Mouse (Mus musculus) neural tube, embryonic 15.5 days (tissue): Measurements from ENCODE around the gene Sfrp2. TPM values are rescaled to one million over a fixed set of nuclear protein-coding genes. Genes with fewer than 3 reads are reported as not detected.

Experiments
- ATAC-seq: fragments of 200-750 bp; cut with Nextera tagmentation; 2 replicates; pipeline ENCODE4 v1.8.0; 2017; ENCODE audit warnings: mild to moderate bottlenecking, moderate TSS enrichment, moderate library complexity; ENCODE audit not compliant: low FRiP score
- H3K27ac ChIP-seq: fragments of 300-500 bp; sonication (generic); replicated peaks from 2 replicates; pipeline ENCODE4 v1.5.1; 2015; ENCODE audit warnings: mild to moderate bottlenecking, inconsistent platforms
- H3K27me3 ChIP-seq: fragments of 300-500 bp; sonication (generic); replicated peaks from 2 replicates; pipeline ENCODE4 v1.6.1; 2015; ENCODE audit warnings: inconsistent platforms
- H3K36me3 ChIP-seq: fragments of 300-500 bp; sonication (generic); 2 replicates; pipeline ENCODE4 v1.6.1; 2015; ENCODE audit warnings: inconsistent platforms
- H3K4me1 ChIP-seq: fragments of 300-500 bp; sonication (generic); 2 replicates; pipeline ENCODE4 v1.6.1; 2015; ENCODE audit warnings: inconsistent platforms
- H3K4me2 ChIP-seq: fragments of 300-500 bp; sonication (generic); 2 replicates; pipeline ENCODE4 v1.6.1; 2015; ENCODE audit warnings: inconsistent platforms, mild to moderate bottlenecking, moderate library complexity
- H3K4me3 ChIP-seq: fragments of 300-500 bp; sonication (generic); replicated peaks from 2 replicates; pipeline ENCODE4 v1.5.1; 2015; ENCODE audit warnings: mild to moderate bottlenecking, inconsistent platforms
- H3K9ac ChIP-seq: fragments of 300-500 bp; sonication (generic); replicated peaks from 2 replicates; pipeline ENCODE4 v1.6.1; 2015; ENCODE audit warnings: mild to moderate bottlenecking, inconsistent platforms
- H3K9me3 ChIP-seq: fragments of 300-500 bp; sonication (generic); replicated peaks from 2 replicates; pipeline ENCODE4 v1.6.1; 2016; ENCODE audit warnings: inconsistent platforms
- WGBS: fragments of 180-500 bp; shearing (Covaris S2); methylation state at CpG from one replicate; pipeline ENCODE4 v1.1.7; 2015; ENCODE audit warnings: mixed read lengths; 5-methylcytosine and 5-hydroxymethylcytosine counted together
- polyA plus RNA-seq: library from polyadenylated mRNA; unstranded; fragments of >200 nt; fragmentation: Nextera tagmentation; extraction: Ambion mirVana; gene quantifications from 2 replicates; pipeline ENCODE4 v1.2.1, GENCODE M21; 2015

Sfrp2 gene
- polyA plus RNA-seq, 1 experiment from 2014 or later, result 70.1 TPM

- WGBS, result 83% methylated on average over 9 of the region's 9 CpGs
- no peak overlapping the region for H3K4me2 ChIP-seq
- H3K4me1 ChIP-seq, result no peaks in the 10 kb centered on the region
- H3K9me3 ChIP-seq, result no peaks in the 10 kb centered on the region
- H3K36me3 ChIP-seq, result peaks cover 3% of the 10 kb centered on the region; the same call in 1 of the 2 replicates
- no peak overlapping the region for H3K4me3 ChIP-seq
- ATAC-seq, result no peak
- no peak overlapping the region for H3K27ac ChIP-seq
- no peak overlapping the region for H3K9ac ChIP-seq
- no peaks in the 10 kb centered on the region for H3K27me3 ChIP-seq
These were observed 9.3 kb downstream of the Sfrp2 start for GRCm38 (mm10) chr3:83775403-83775802.

- 89% methylated on average over 10 of the region's 10 CpGs for WGBS
These were observed 15.5 kb downstream of the Sfrp2 start for GRCm38 (mm10) chr3:83781460-83782222.

GRCm38 (mm10) chr3:83783716-83784469, 17.8 kb downstream of the Sfrp2 start:
- Histone ChIP-seq H3K9ac (no peak overlapping the region), H3K4me1 (peaks cover 13% of the 10 kb centered on the region), H3K27me3 (peaks cover 9% of the 10 kb centered on the region; the same call in 1 of the 2 replicates), H3K27ac (peak overlapping the region; percentile 37; the same call in 1 of the 2 replicates), H3K4me3 (no peak overlapping the region), H3K9me3 (no peaks in the 10 kb centered on the region), H3K4me2 (0 out of 2 replicates have a peak overlapping the region, but pooled peaks have one; percentile 5), H3K36me3 (no peaks in the 10 kb centered on the region)
- WGBS, result 13% methylated on average over 11 of the region's 11 CpGs
- peak; percentile 46; the same call in 1 of the 2 replicates for ATAC-seq

More at GRCm38 (mm10) chr3:83781460-83782222, 15.5 kb downstream of the Sfrp2 start:
- no peaks in the 10 kb centered on the region for H3K36me3 ChIP-seq
- ATAC-seq, result no peak
- peaks cover 13% of the 10 kb centered on the region for H3K4me1 ChIP-seq
- no peak overlapping the region for H3K9ac ChIP-seq
- no peak overlapping the region for H3K27ac ChIP-seq
- no peak overlapping the region for H3K4me3 ChIP-seq
- H3K4me2 ChIP-seq, result no peak overlapping the region
- no peaks in the 10 kb centered on the region for H3K9me3 ChIP-seq
- H3K27me3 ChIP-seq, result 0 out of 2 replicates have a peak, but pooled peaks cover 3% of the 10 kb centered on the region

GRCm38 (mm10) chr3:83784726-83785125, 18.6 kb downstream of the Sfrp2 start:
- no peak overlapping the region for H3K9ac ChIP-seq
- H3K36me3 ChIP-seq, result no peaks in the 10 kb centered on the region
- peaks cover 9% of the 10 kb centered on the region; the same call in 1 of the 2 replicates for H3K27me3 ChIP-seq
- no peak overlapping the region for H3K27ac ChIP-seq
- H3K4me1 ChIP-seq, result peaks cover 18% of the 10 kb centered on the region
- no peak overlapping the region for H3K4me3 ChIP-seq
- no peak overlapping the region for H3K4me2 ChIP-seq
- no peak for ATAC-seq
- 56% methylated on average over 3 of the region's 3 CpGs for WGBS
- no peaks in the 10 kb centered on the region for H3K9me3 ChIP-seq

- Histone ChIP-seq H3K27ac (no peak overlapping the region), H3K27me3 (peaks cover 8% of the 10 kb centered on the region; the same call in 1 of the 2 replicates), H3K9ac (no peak overlapping the region), H3K4me1 (peaks cover 18% of the 10 kb centered on the region), H3K36me3 (no peaks in the 10 kb centered on the region), H3K4me3 (no peak overlapping the region), H3K4me2 (no peak overlapping the region), H3K9me3 (no peaks in the 10 kb centered on the region)
- no peak for ATAC-seq
- WGBS, result 88% methylated on average over 2 of the region's 2 CpGs
These were observed 21.0 kb downstream of the Sfrp2 start for GRCm38 (mm10) chr3:83787086-83787485.

GRCm38 (mm10) chr3:83787776-83788305, 21.7 kb downstream of the Sfrp2 start:
- H3K4me3 ChIP-seq, result no peak overlapping the region
- 89% methylated on average over 7 of the region's 7 CpGs for WGBS
- peaks cover 18% of the 10 kb centered on the region for H3K4me1 ChIP-seq
- no peaks in the 10 kb centered on the region for H3K36me3 ChIP-seq
- no peak overlapping the region for H3K4me2 ChIP-seq
- H3K9me3 ChIP-seq, result no peaks in the 10 kb centered on the region
- H3K27ac ChIP-seq, result no peak overlapping the region
- ATAC-seq, result no peak
- peaks cover 6% of the 10 kb centered on the region; the same call in 1 of the 2 replicates for H3K27me3 ChIP-seq
- H3K9ac ChIP-seq, result no peak overlapping the region

- peaks cover 6% of the 10 kb centered on the region; the same call in 1 of the 2 replicates for H3K27me3 ChIP-seq
- peak; percentile 80 for ATAC-seq
- H3K27ac ChIP-seq, result peak overlapping the region; percentile 45; the same call in 1 of the 2 replicates
- 3% methylated on average over 44 of the region's 44 CpGs for WGBS
- peaks cover 4% of the 10 kb centered on the region; the same call in 1 of the 2 replicates for H3K4me1 ChIP-seq
- no peaks in the 10 kb centered on the region for H3K36me3 ChIP-seq
- no peaks in the 10 kb centered on the region for H3K9me3 ChIP-seq
- H3K4me2 ChIP-seq, result peak overlapping the region; percentile 92
- H3K4me3 ChIP-seq, result peak overlapping the region; percentile 70
- peak overlapping the region; percentile 69 for H3K9ac ChIP-seq
These were observed 23.7 kb downstream of the Sfrp2 start for GRCm38 (mm10) chr3:83789651-83790451.

GRCm38 (mm10) chr3:83791444-83791843, 25.3 kb downstream of the Sfrp2 start:
- peaks cover 6% of the 10 kb centered on the region; the same call in 1 of the 2 replicates for H3K27me3 ChIP-seq
- 41% methylated on average over 3 of the region's 3 CpGs for WGBS
- no peak overlapping the region for H3K4me3 ChIP-seq
- no peaks in the 10 kb centered on the region for H3K36me3 ChIP-seq
- no peaks in the 10 kb centered on the region for H3K9me3 ChIP-seq
- no peak overlapping the region for H3K9ac ChIP-seq
- no peak overlapping the region for H3K27ac ChIP-seq
- ATAC-seq, result no peak
- peaks cover 4% of the 10 kb centered on the region; the same call in 1 of the 2 replicates for H3K4me1 ChIP-seq
- no peak overlapping the region for H3K4me2 ChIP-seq

GRCm38 (mm10) chr3:83797098-83797497, 31.0 kb downstream of the Sfrp2 start:
- H3K9ac ChIP-seq, result no peak overlapping the region
- no peak overlapping the region for H3K4me3 ChIP-seq
- no peaks in the 10 kb centered on the region; the same call in 1 of the 2 replicates for H3K4me1 ChIP-seq
- 49% methylated on average over 6 of the region's 6 CpGs for WGBS
- H3K27me3 ChIP-seq, result no peaks in the 10 kb centered on the region
- no peaks in the 10 kb centered on the region for H3K36me3 ChIP-seq
- H3K4me2 ChIP-seq, result no peak overlapping the region
- H3K9me3 ChIP-seq, result no peaks in the 10 kb centered on the region
- H3K27ac ChIP-seq, result no peak overlapping the region
- 0 out of 2 replicates have a peak, but pooled peaks have one; percentile 24 for ATAC-seq

GRCm38 (mm10) chr3:83797828-83798227, 31.7 kb downstream of the Sfrp2 start:
- ATAC-seq, result no peak; the same call in 1 of the 2 replicates
- no peaks in the 10 kb centered on the region; the same call in 1 of the 2 replicates for H3K4me1 ChIP-seq

GRCm38 (mm10) chr3:83799486-83799885, 33.4 kb downstream of the Sfrp2 start:
- H3K4me1 ChIP-seq, result no peaks in the 10 kb centered on the region; the same call in 1 of the 2 replicates
- WGBS, result 96% methylated on average over 7 of the region's 7 CpGs
- H3K27me3 ChIP-seq, result no peaks in the 10 kb centered on the region
- H3K36me3 ChIP-seq, result no peaks in the 10 kb centered on the region
- no peak overlapping the region for H3K4me3 ChIP-seq
- no peak overlapping the region for H3K9ac ChIP-seq
- H3K27ac ChIP-seq, result no peak overlapping the region
- H3K4me2 ChIP-seq, result no peak overlapping the region
- no peak for ATAC-seq
- no peaks in the 10 kb centered on the region for H3K9me3 ChIP-seq

More at GRCm38 (mm10) chr3:83797828-83798227, 31.7 kb downstream of the Sfrp2 start:
- Histone ChIP-seq H3K36me3 (no peaks in the 10 kb centered on the region), H3K9me3 (no peaks in the 10 kb centered on the region), H3K9ac (no peak overlapping the region), H3K27me3 (no peaks in the 10 kb centered on the region), H3K4me3 (no peak overlapping the region), H3K27ac (no peak overlapping the region), H3K4me2 (no peak overlapping the region)
- WGBS, result 6% methylated on average over 10 of the region's 10 CpGs
